Mouse (Mus musculus) ES-E14 (cell line): Measurements from ENCODE around the gene Cltrn. TPM values are rescaled to one million over a fixed set of nuclear protein-coding genes. Genes with fewer than 3 reads are reported as not detected.

ENCODE experiments used
- DNase-seq: peaks from one replicate; pipeline ENCODE4 v3.0.0-alpha.2; 2013; ENCODE audit warnings: low read depth, low spot score
- H3K27ac ChIP-seq: 2 replicates; pipeline ENCODE4 v1.5.1; 2012; ENCODE audit warnings: low read depth, mild to moderate bottlenecking, low read length, moderate library complexity, mixed read lengths; ENCODE audit not compliant: poor library complexity, insufficient read depth, severe bottlenecking
- H3K36me3 ChIP-seq: 2 replicates; pipeline ENCODE4 v1.6.1; 2012; ENCODE audit warnings: mild to moderate bottlenecking, low read length, moderate library complexity, mixed read lengths; ENCODE audit not compliant: control insufficient read depth, poor library complexity, insufficient read depth, severe bottlenecking
- H3K4me1 ChIP-seq, 2 experiments: fragments of 150-350 bp in 1 of 2; sonication (generic) in 1 of 2; 2 replicates each; pipeline ENCODE4 v1.6.1; 2012; ENCODE audit warnings: low read length in 2 of 2, mild to moderate bottlenecking in 1 of 2, mixed read lengths in 1 of 2; ENCODE audit not compliant: control insufficient read depth in 2 of 2, insufficient read depth in 2 of 2, poor library complexity in 1 of 2
- H3K4me3 ChIP-seq, 2 experiments: fragments of 150-350 bp in 1 of 2; sonication (generic) in 1 of 2; 2 replicates each; pipeline ENCODE4 v1.5.1; 2012; ENCODE audit warnings: low read length in 2 of 2, low read depth in 1 of 2, mild to moderate bottlenecking in 1 of 2, mixed read lengths in 1 of 2; ENCODE audit not compliant: insufficient read depth in 1 of 2, poor library complexity in 1 of 2, severe bottlenecking in 1 of 2
- H3K9ac ChIP-seq: 2 replicates; pipeline ENCODE4 v1.6.1; 2012; ENCODE audit warnings: low read depth, mild to moderate bottlenecking, low read length, mixed read lengths; ENCODE audit not compliant: poor library complexity, insufficient read depth, severe bottlenecking
- H3K9me3 ChIP-seq: fragments of 150-350 bp; sonication (generic); 2 replicates; pipeline ENCODE4 v1.6.1; 2012; ENCODE audit warnings: low read depth, mild to moderate bottlenecking, low read length; ENCODE audit not compliant: control insufficient read depth, insufficient read depth
- CHD2 ChIP-seq: IDR thresholded peaks from 2 replicates; pipeline ENCODE4 v1.6.1; 2014; ENCODE audit warnings: mild to moderate bottlenecking, low read depth, low read length, inconsistent platforms
- HCFC1 ChIP-seq: IDR thresholded peaks from 2 replicates; pipeline ENCODE4 v1.6.1; 2012; ENCODE audit warnings: low read length, inconsistent platforms, borderline replicate concordance; ENCODE audit not compliant: insufficient read depth
- MAFK ChIP-seq: IDR thresholded peaks from 2 replicates; pipeline ENCODE4 v1.6.1; 2014; ENCODE audit warnings: mild to moderate bottlenecking, low read depth, low read length, inconsistent platforms; ENCODE audit not compliant: insufficient read depth
- ZC3H11A ChIP-seq: IDR thresholded peaks from 2 replicates; pipeline ENCODE4 v1.6.1; 2012; ENCODE audit warnings: low read depth, mild to moderate bottlenecking, inconsistent platforms, low read length, borderline replicate concordance
- ZNF384 ChIP-seq: IDR thresholded peaks from 2 replicates; pipeline ENCODE4 v1.6.1; 2012; ENCODE audit warnings: low read depth, low read length, inconsistent platforms
- in situ Hi-C, 2 experiments: fragments of 600-800 bp; cut with MboI; formaldehyde crosslinking; loops; one replicate each; pipeline ENCODE4 v1.15.1; 2025; ENCODE audit warnings: low sequenced_read_pairs in 2 of 2, inconsistent platforms in 1 of 2; ENCODE audit not compliant: unreplicated experiment in 2 of 2
- total RNA-seq: library from RNA; depleted of rRNA; stranded (reverse); fragments of 300-350 nt; gene quantifications from 2 replicates; pipeline ENCODE4 v1.2.3, GENCODE M21; 2012

The Cltrn gene
- total RNA-seq, 1 experiment: not detected

- Histone ChIP-seq H3K4me1 (no peaks in the 10 kb centered on the region), H3K9ac (no peak overlapping the region), H3K9me3 (no peaks in the 10 kb centered on the region), H3K36me3 (no peaks in the 10 kb centered on the region), H3K4me3 (no peak overlapping the region), H3K27ac (no peak overlapping the region)
- TF ChIP-seq HCFC1 (no peak), ZC3H11A (no peak), MAFK (no peak), ZNF384 (no peak), CHD2 (no peak)
- DNase-seq: no peak
- in situ Hi-C loops: no loop called here
Observed at GRCm38 (mm10) chrX:164111146-164111545, 22.5 kb downstream of the Cltrn start.

- no peak overlapping the region for H3K4me3 ChIP-seq
- H3K9ac ChIP-seq: no peak overlapping the region
- H3K27ac ChIP-seq: no peak overlapping the region
- no peak for DNase-seq
- H3K36me3 ChIP-seq: no peaks in the 10 kb centered on the region
- in situ Hi-C loops: no loop called here
- no peaks in the 10 kb centered on the region for H3K4me1 ChIP-seq
- no peaks in the 10 kb centered on the region for H3K9me3 ChIP-seq
- TF ChIP-seq ZNF384 (no peak), MAFK (no peak), ZC3H11A (no peak), CHD2 (no peak), HCFC1 (no peak)
Observed at GRCm38 (mm10) chrX:164113744-164114143, 25.1 kb downstream of the Cltrn start.

- Histone ChIP-seq H3K36me3 (no peaks in the 10 kb centered on the region), H3K9me3 (no peaks in the 10 kb centered on the region), H3K27ac (no peak overlapping the region), H3K4me3 (no peak overlapping the region), H3K4me1 (no peaks in the 10 kb centered on the region), H3K9ac (no peak overlapping the region)
- TF ChIP-seq CHD2 (no peak), ZNF384 (no peak), MAFK (no peak), HCFC1 (no peak), ZC3H11A (no peak)
- no peak for DNase-seq
- in situ Hi-C loops: no loop called here
Observed at GRCm38 (mm10) chrX:164123942-164124341, 35.3 kb downstream of the Cltrn start.

- Histone ChIP-seq H3K4me3 (no peak overlapping the region), H3K4me1 (no peaks in the 10 kb centered on the region), H3K36me3 (no peaks in the 10 kb centered on the region), H3K27ac (no peak overlapping the region), H3K9me3 (no peaks in the 10 kb centered on the region), H3K9ac (no peak overlapping the region)
- no peak for DNase-seq
- TF ChIP-seq ZNF384: no peak
- no peak for TF ChIP-seq CHD2
- no peak for TF ChIP-seq HCFC1
- no peak for TF ChIP-seq ZC3H11A
- no peak for TF ChIP-seq MAFK
- in situ Hi-C loops: no loop called here
Observed at GRCm38 (mm10) chrX:164133531-164133930, 44.9 kb downstream of the Cltrn start.

- Histone ChIP-seq H3K9ac (no peak overlapping the region), H3K36me3 (no peaks in the 10 kb centered on the region), H3K9me3 (no peaks in the 10 kb centered on the region), H3K4me1 (no peaks in the 10 kb centered on the region), H3K27ac (no peak overlapping the region), H3K4me3 (no peak overlapping the region)
- no peak for DNase-seq
- in situ Hi-C loops: no loop called here
- TF ChIP-seq ZC3H11A (no peak), ZNF384 (no peak), MAFK (no peak), CHD2 (no peak), HCFC1 (no peak)
Observed at GRCm38 (mm10) chrX:164135304-164135818, 46.7 kb downstream of the Cltrn start.
